In the genomic region with DNA sequence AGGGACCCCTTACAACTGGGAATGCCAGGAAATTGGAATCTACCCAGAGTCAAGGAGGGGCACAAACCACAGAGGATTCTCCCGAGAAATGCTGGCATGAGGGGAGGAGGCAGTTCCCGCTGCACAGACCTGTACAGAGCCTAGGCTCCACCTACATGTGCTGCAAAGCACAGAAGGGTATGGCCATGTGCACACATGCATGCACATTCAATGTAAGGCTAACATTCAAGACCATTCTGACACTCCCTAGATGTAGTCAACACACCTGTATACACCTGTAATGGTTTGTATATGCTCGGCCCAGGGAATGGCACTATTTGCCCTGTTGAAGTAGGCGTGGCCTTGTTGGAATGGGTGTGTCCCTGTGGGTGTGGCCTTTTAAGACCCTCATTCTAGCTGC, we compare ENCODE assay signal across 23 mouse cellular contexts.
"Had no signal": no experiment of that assay in that cellular context is flagged by ENCODE, and none has a peak within 500 bp of the region (broad histone marks: within the 10 kb centered on the region; RNA-seq: fewer than 3 reads in every experiment).

No protein-coding gene starts in this region.

- H3K9me3 ChIP-seq: limb, embryonic 12.5 days; liver, embryonic 12.5 days; liver, embryonic 15.5 days; lung, embryonic 15.5 days; megakaryocyte, embryonic 14.5 days; midbrain, embryonic 12.5 days; neural tube, embryonic 13.5 days had no signal

- H3K27me3 ChIP-seq: limb, embryonic 12.5 days; liver, embryonic 12.5 days; liver, embryonic 15.5 days; lung, embryonic 15.5 days had no signal

- H3K4me1 ChIP-seq: liver, embryonic 12.5 days; lung, embryonic 15.5 days had no signal

- H3K4me2 ChIP-seq: limb, embryonic 12.5 days; liver, embryonic 12.5 days; liver, embryonic 15.5 days; lung, embryonic 15.5 days; midbrain, embryonic 12.5 days; neural tube, embryonic 13.5 days had no signal

- ATAC-seq: intestine, embryonic 16.5 days had no signal

- H3K27ac ChIP-seq: limb, embryonic 12.5 days; liver, embryonic 12.5 days; liver, embryonic 15.5 days; lung, embryonic 15.5 days; midbrain, embryonic 12.5 days had no signal

- H3K36me3 ChIP-seq: limb, embryonic 12.5 days; liver, embryonic 12.5 days; liver, embryonic 15.5 days; lung, embryonic 15.5 days; midbrain, embryonic 12.5 days; neural tube, embryonic 13.5 days had no signal

- H3K4me3 ChIP-seq: left cerebral cortex, adult 2 months; limb, embryonic 12.5 days; liver, embryonic 12.5 days; liver, embryonic 15.5 days; lung, embryonic 15.5 days; midbrain, embryonic 12.5 days; myocyte; neural tube, embryonic 13.5 days had no signal

- H3K9ac ChIP-seq: limb, embryonic 12.5 days; liver, embryonic 12.5 days; liver, embryonic 15.5 days; lung, embryonic 15.5 days; midbrain, embryonic 12.5 days; neural tube, embryonic 13.5 days had no signal

- DNase-seq: kidney, adult 18-20 months; kidney, postnatal 10 days; kidney, postnatal 36 days; layer of hippocampus, postnatal 36 days; liver; lung, adult 18-20 months; lung, postnatal 10 days; lung, postnatal 36 days; retina, postnatal 1 day; right cerebral cortex, postnatal 25 days; thymus, adult 2 months; thymus, postnatal 14 days; thymus, postnatal 4 days had no signal
